Comparison of ENCODE assay signal across 14 mouse cellular contexts in genomic region chr15:7070199-7070794, GRCm38 (mm10).
"Had no signal": no experiment of that assay in that cellular context is flagged by ENCODE, and none has a peak within 500 bp of the region (broad histone marks: within the 10 kb centered on the region; RNA-seq: fewer than 3 reads in every experiment).

No protein-coding gene starts in this region.

- ATAC-seq: inflammation-experienced regulatory T-cells, adult 6 months; intestine, postnatal 0 days; midbrain, embryonic 13.5 days had no signal

- H3K4me2 ChIP-seq: limb, embryonic 12.5 days; liver, embryonic 13.5 days; lung, embryonic 14.5 days; midbrain, embryonic 13.5 days; neural tube, embryonic 15.5 days had no signal

- H3K27me3 ChIP-seq: limb, embryonic 12.5 days; liver, embryonic 13.5 days; midbrain, embryonic 13.5 days; neural tube, embryonic 15.5 days had no signal

- H3K4me3 ChIP-seq: layer of hippocampus, adult 2 months; limb, embryonic 12.5 days; liver, embryonic 13.5 days; midbrain, embryonic 13.5 days; neural tube, embryonic 15.5 days had no signal

- H3K4me1 ChIP-seq: limb, embryonic 12.5 days; liver, embryonic 13.5 days had no signal

- H3K27ac ChIP-seq: layer of hippocampus, adult 2 months; limb, embryonic 12.5 days; liver, embryonic 13.5 days; macrophage; midbrain, embryonic 13.5 days; neural tube, embryonic 15.5 days had no signal

- H3K36me3 ChIP-seq: limb, embryonic 12.5 days; liver, embryonic 13.5 days; midbrain, embryonic 13.5 days; neural tube, embryonic 15.5 days had no signal

- DNase-seq: liver, embryonic 13.5 days; lung, embryonic 14.5 days; lung, postnatal 10 days; right cerebral cortex, adult 18-20 months; right cerebral cortex, postnatal 25 days; thymus, adult 18-20 months; thymus, postnatal 14 days had no signal

- H3K9me3 ChIP-seq: limb, embryonic 12.5 days; liver, embryonic 13.5 days; midbrain, embryonic 13.5 days; neural tube, embryonic 15.5 days had no signal

- H3K9ac ChIP-seq: limb, embryonic 12.5 days; liver, embryonic 13.5 days; lung, embryonic 14.5 days; midbrain, embryonic 13.5 days; neural tube, embryonic 15.5 days had no signal
